Mouse (Mus musculus): ENCODE results near the gene Nckap5. TPM values are rescaled to one million over a fixed set of nuclear protein-coding genes. Genes with fewer than 3 reads are reported as not detected.

Gene Nckap5
- polyA plus RNA-seq, 1 experiment, result 0.09 TPM

DNA sequence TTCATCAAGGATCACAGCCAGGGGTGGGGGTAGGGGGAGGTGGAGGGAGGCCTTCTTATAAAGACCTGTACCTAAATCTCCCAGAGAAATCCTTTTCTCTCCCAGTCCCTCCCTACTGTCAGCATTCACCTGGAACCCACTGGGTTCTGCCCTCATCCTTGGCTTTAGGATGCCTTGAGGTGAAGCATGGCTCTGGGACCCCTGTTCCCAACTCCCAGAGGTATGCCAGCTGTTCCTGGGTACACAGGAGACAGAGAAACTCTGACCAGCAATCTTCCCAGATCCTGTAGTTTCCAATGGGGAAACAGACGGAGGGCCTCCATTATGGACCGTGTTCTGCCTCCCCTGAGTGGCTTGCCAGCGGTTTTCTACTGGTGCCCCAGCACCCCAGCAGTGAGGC, 909.9 kb downstream of the Nckap5 start:
- TF ChIP-seq CTCF (IDR thresholded peaks at IDR 0.05; ENCODE audit: low read depth, low read length), result no peak
- no peak for TF ChIP-seq EP300 (IDR thresholded peaks at IDR 0.05; ENCODE audit: insufficient read depth, low read depth, low read length)
- TF ChIP-seq POLR2A (IDR thresholded peaks at IDR 0.05; ENCODE audit: insufficient read depth, low read length), result no peak
- no peak overlapping the region for H3K4me3 ChIP-seq (ENCODE audit: low read depth, low read length)

DNA sequence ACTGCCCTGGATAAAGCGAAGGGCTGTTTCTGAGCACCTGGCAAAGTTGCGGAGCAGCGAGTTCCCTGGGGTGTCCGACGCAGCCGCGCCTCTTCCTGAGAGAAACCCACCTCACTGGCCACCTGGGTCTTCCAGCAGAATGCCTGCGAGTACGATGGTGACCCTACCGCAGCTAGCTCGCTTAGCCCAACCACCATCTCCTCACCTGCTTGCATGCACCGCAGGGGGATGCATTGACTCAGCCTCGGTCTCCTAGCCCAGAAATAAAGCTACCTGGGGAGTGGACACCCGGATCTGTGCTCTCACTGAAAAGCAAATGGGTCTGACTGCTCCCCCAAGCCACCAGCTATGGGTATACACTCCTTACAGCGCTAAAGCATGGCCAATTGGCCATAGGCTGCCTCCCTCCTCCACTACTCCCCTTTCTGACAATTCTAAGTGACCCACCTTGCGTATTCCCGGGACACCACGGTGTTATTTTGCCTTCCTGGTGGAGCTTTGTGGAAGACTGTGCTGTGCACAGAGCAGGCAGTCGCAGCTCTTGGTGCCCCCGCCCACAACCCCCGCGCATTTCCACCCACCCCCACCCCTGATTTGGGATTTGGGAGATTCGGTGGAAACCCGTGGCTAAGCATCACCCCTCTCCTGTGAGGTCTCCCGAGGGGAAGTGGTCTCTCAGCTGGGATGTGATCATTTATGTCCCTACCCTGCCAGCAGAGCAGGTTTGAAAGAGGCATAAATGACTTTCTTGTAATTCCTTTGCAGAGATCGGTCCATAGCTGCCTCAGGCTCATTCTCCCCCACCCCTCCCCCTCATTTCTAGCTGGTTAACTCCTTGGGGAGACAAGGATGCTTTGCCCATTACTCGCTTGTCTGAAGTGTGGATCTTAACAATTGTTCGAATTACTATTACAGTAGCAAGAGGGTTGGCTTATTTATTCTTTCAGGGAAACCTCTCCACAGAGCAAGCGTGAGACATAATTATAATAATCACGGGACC, 917.7 kb downstream of the Nckap5 start, which contains the start of gene Lypd1:
Lypd1 (minus strand) TSS at position 501 of the 1,000 bp plus-strand sequence.
- TF ChIP-seq CTCF (IDR thresholded peaks at IDR 0.05; ENCODE audit: low read depth, low read length) (no peak), EP300 (IDR thresholded peaks at IDR 0.05; ENCODE audit: insufficient read depth, low read depth, low read length) (no peak), POLR2A (IDR thresholded peaks at IDR 0.05; ENCODE audit: insufficient read depth, low read length) (no peak)
- Histone ChIP-seq H3K9ac (ENCODE audit: low read depth, poor library complexity, severe bottlenecking) (no peak within 1 kb of the TSS; the same call in 1 of the 2 replicates), H3K9me3 (replicated peaks; ENCODE audit: control insufficient read depth, insufficient read depth, low read length, poor library complexity, severe bottlenecking) (no peaks in the 10 kb centered on the region), H3K27me3 (ENCODE audit: control insufficient read depth, insufficient read depth, low read length, poor library complexity, severe bottlenecking) (no peaks in the 10 kb centered on the region; the same call in 1 of the 2 replicates), H3K4me1 (ENCODE audit: control insufficient read depth, insufficient read depth, low read length) (no peaks in the 10 kb centered on the region), H3K36me3 (ENCODE audit: control insufficient read depth, insufficient read depth, low read length, poor library complexity, severe bottlenecking) (no peaks in the 10 kb centered on the region), H3K27ac (ENCODE audit: insufficient read depth, low read length) (no peak within 1 kb of the TSS), H3K4me3 (ENCODE audit: low read depth, low read length) (peak within 1 kb of the TSS; percentile 48)

More for the DNA sequence above, 909.9 kb downstream of the Nckap5 start:
- no peak overlapping the region for H3K9ac ChIP-seq (ENCODE audit: low read depth, poor library complexity, severe bottlenecking)
- H3K4me1 ChIP-seq (ENCODE audit: control insufficient read depth, insufficient read depth, low read length), result no peaks in the 10 kb centered on the region
- H3K36me3 ChIP-seq (ENCODE audit: control insufficient read depth, insufficient read depth, low read length, poor library complexity, severe bottlenecking), result no peaks in the 10 kb centered on the region
- H3K27ac ChIP-seq (ENCODE audit: insufficient read depth, low read length), result no peak overlapping the region
- no peaks in the 10 kb centered on the region for H3K27me3 ChIP-seq (ENCODE audit: control insufficient read depth, insufficient read depth, low read length, poor library complexity, severe bottlenecking)
- H3K9me3 ChIP-seq (replicated peaks; ENCODE audit: control insufficient read depth, insufficient read depth, low read length, poor library complexity, severe bottlenecking), result no peaks in the 10 kb centered on the region

DNA sequence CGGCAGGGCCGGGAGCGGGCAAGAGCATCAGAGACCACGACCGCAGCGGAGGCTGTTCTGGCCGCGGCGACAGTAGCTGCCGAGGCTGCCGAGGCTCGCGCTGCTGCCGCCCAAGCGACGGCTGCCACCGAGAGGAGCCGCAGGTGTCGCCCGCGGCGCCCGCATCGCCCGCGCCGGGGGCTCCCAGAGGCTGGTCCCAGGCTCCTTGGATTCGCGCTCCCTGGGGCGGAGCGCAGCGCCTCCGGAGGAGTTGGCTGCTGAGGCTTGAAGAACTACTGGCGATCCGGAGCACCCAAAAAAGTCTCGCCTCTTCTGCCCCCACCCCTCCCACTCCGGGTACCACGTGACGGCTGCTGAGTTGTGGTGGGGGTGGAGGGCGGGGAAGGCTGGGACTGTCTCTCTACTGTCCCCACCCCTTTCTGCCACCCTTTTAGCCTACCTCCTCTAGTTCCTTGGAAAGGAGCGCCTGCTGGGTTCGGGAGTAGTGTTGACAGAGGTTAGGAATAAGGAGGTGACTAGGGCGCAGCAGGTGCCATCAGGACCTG, 918.6 kb downstream of the Nckap5 start:
- TF ChIP-seq CTCF (IDR thresholded peaks at IDR 0.05; ENCODE audit: low read depth, low read length) (no peak), POLR2A (IDR thresholded peaks at IDR 0.05; ENCODE audit: insufficient read depth, low read length) (no peak), EP300 (IDR thresholded peaks at IDR 0.05; ENCODE audit: insufficient read depth, low read depth, low read length) (no peak)
- Histone ChIP-seq H3K27me3 (ENCODE audit: control insufficient read depth, insufficient read depth, low read length, poor library complexity, severe bottlenecking) (no peaks in the 10 kb centered on the region; the same call in 1 of the 2 replicates), H3K9me3 (replicated peaks; ENCODE audit: control insufficient read depth, insufficient read depth, low read length, poor library complexity, severe bottlenecking) (no peaks in the 10 kb centered on the region), H3K4me3 (ENCODE audit: low read depth, low read length) (peak overlapping the region; percentile 57), H3K9ac (ENCODE audit: low read depth, poor library complexity, severe bottlenecking) (no peak overlapping the region; the same call in 1 of the 2 replicates), H3K36me3 (ENCODE audit: control insufficient read depth, insufficient read depth, low read length, poor library complexity, severe bottlenecking) (no peaks in the 10 kb centered on the region), H3K27ac (ENCODE audit: insufficient read depth, low read length) (no peak overlapping the region), H3K4me1 (ENCODE audit: control insufficient read depth, insufficient read depth, low read length) (no peaks in the 10 kb centered on the region)

DNA sequence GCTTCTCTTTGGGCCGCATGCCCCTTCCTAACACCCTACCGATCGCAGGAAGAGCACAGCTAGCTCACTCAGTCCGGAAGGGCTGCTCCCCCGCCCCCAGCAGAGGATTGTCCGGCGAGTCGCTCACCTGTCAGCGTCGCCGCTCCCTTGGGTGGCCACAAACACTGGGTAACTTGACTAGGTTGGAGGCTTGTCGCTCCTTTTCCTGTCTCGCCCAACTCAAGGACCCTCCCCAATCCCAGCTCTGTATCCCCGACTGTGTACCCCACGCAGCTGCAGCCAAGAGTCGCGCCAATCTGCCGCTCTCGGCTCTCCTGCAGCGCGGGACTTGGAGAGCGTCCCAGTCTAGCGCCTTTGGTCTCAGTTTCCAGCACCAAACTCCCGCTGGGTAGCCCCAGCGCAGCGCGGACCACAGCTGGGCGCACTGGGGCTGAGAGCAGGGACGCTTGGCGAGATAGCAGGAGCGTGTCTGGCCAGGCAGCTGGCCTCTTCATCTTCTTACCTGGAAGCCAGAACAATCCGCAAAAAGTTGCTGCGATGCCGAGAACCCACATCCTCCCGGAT, 919.2 kb downstream of the Nckap5 start:
- H3K4me1 ChIP-seq (ENCODE audit: control insufficient read depth, insufficient read depth, low read length), result no peaks in the 10 kb centered on the region
- H3K27ac ChIP-seq (ENCODE audit: insufficient read depth, low read length), result no peak overlapping the region
- no peaks in the 10 kb centered on the region for H3K36me3 ChIP-seq (ENCODE audit: control insufficient read depth, insufficient read depth, low read length, poor library complexity, severe bottlenecking)
- H3K27me3 ChIP-seq (ENCODE audit: control insufficient read depth, insufficient read depth, low read length, poor library complexity, severe bottlenecking), result no peaks in the 10 kb centered on the region; the same call in 1 of the 2 replicates
- H3K9ac ChIP-seq (ENCODE audit: low read depth, poor library complexity, severe bottlenecking), result no peak overlapping the region; the same call in 1 of the 2 replicates
- H3K4me3 ChIP-seq (ENCODE audit: low read depth, low read length), result peak overlapping the region; percentile 57
- TF ChIP-seq POLR2A (IDR thresholded peaks at IDR 0.05; ENCODE audit: insufficient read depth, low read length), result no peak
- no peak for TF ChIP-seq EP300 (IDR thresholded peaks at IDR 0.05; ENCODE audit: insufficient read depth, low read depth, low read length)
- TF ChIP-seq CTCF (IDR thresholded peaks at IDR 0.05; ENCODE audit: low read depth, low read length), result no peak
- H3K9me3 ChIP-seq (replicated peaks; ENCODE audit: control insufficient read depth, insufficient read depth, low read length, poor library complexity, severe bottlenecking), result no peaks in the 10 kb centered on the region

DNA sequence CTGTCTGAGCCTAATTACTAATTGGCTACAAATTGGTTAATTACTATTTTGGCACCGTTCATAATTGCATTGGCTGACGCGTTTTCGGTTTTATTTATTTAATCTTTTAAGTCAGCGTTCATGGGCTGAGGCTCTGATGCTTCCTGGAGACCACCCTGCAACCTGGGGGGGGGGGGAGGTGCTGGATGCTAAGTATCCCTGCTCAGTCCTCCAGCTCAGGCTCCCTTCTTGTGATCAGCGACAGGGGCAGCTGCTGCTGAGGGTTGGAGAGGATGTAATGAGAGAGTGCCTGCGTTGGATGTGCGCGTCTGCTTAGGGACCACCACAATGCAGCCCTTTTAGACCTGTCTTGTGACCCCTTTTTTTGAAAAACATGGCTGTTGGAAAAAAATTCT, 919.7 kb downstream of the Nckap5 start:
- H3K9me3 ChIP-seq (replicated peaks; ENCODE audit: control insufficient read depth, insufficient read depth, low read length, poor library complexity, severe bottlenecking), result no peaks in the 10 kb centered on the region
- no peak overlapping the region for H3K9ac ChIP-seq (ENCODE audit: low read depth, poor library complexity, severe bottlenecking)
- H3K4me3 ChIP-seq (ENCODE audit: low read depth, low read length), result no peak overlapping the region
- no peak for TF ChIP-seq EP300 (IDR thresholded peaks at IDR 0.05; ENCODE audit: insufficient read depth, low read depth, low read length)
- no peak for TF ChIP-seq CTCF (IDR thresholded peaks at IDR 0.05; ENCODE audit: low read depth, low read length)
- no peak for TF ChIP-seq POLR2A (IDR thresholded peaks at IDR 0.05; ENCODE audit: insufficient read depth, low read length)
- no peaks in the 10 kb centered on the region for H3K4me1 ChIP-seq (ENCODE audit: control insufficient read depth, insufficient read depth, low read length)
- no peaks in the 10 kb centered on the region for H3K36me3 ChIP-seq (ENCODE audit: control insufficient read depth, insufficient read depth, low read length, poor library complexity, severe bottlenecking)
- H3K27ac ChIP-seq (ENCODE audit: insufficient read depth, low read length), result no peak overlapping the region
- no peaks in the 10 kb centered on the region; the same call in 1 of the 2 replicates for H3K27me3 ChIP-seq (ENCODE audit: control insufficient read depth, insufficient read depth, low read length, poor library complexity, severe bottlenecking)

All from ES-Bruce4 (cell line).